Mouse (Mus musculus): Measurements from ENCODE around the gene Atp5d. TPM values are rescaled to one million over a fixed set of nuclear protein-coding genes. Genes with fewer than 3 reads are reported as not detected.

Atp5d gene
- polyA plus RNA-seq, 1 experiment from 2014 or later = 861 TPM

DNA sequence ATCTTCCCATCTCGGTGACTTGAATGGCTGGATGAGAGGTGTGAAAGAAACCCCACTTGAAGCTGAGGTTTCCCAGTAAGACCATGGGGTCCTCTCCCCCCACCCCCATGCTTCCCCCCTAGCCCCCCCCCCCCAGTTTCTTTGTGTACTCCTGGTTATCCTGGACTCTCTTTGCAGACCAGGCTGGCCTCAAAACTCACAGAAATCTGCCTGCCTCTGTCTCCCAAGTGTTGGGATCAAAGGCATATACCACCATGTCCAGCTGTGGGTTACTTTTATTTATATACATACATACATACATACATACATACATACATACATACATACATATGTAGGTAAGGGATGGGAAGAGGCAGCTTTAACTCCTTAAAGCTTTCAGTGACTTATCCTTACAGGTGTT lies 30.6 kb downstream of the Atp5d start:
- Histone ChIP-seq H3K27ac (ENCODE audit: poor library complexity, severe bottlenecking) (peak overlapping the region; percentile 100), H3K4me3 (peak overlapping the region; percentile 97), H3K9me3 (replicated peaks) (no peaks in the 10 kb centered on the region), H3K36me3 (peaks cover 28% of the 10 kb centered on the region), H3K27me3 (replicated peaks) (no peaks in the 10 kb centered on the region), H3K9ac (peak overlapping the region; percentile 99), H3K4me2 (peak overlapping the region; percentile 75), H3K4me1 (replicated peaks) (peaks cover 63% of the 10 kb centered on the region)
- no peak for ATAC-seq (ENCODE audit: insufficient number of reproducible peaks, low FRiP score)
- WGBS = 67% methylated on average over 1 of the region's 1 CpGs

DNA sequence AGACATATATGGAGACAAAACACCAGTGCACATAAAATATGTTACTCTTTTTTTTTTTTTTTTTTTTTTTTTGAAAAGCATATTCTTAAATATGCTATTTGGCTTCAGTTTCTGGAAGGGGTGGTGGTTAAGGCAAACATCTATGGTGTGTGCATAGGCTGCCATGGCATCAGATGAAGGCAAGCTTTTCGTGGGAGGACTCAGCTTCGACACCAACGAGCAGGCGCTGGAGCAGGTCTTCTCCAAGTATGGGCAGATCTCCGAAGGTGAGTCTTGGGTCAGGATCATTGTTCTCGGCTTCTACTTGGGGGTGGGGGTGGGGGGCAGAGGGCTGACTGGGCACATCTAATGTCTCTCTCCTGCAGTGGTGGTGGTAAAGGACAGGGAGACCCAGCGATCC lies 31.2 kb downstream of the Atp5d start:
- 91% methylated on average over 7 of the region's 7 CpGs for WGBS
- no peaks in the 10 kb centered on the region for H3K9me3 ChIP-seq (replicated peaks)
- no peak overlapping the region for H3K4me2 ChIP-seq
- H3K9ac ChIP-seq = no peak overlapping the region
- peak overlapping the region; percentile 21; the same call in 1 of the 2 replicates for H3K27ac ChIP-seq (ENCODE audit: poor library complexity, severe bottlenecking)
- H3K36me3 ChIP-seq = peaks cover 28% of the 10 kb centered on the region
- H3K27me3 ChIP-seq (replicated peaks) = no peaks in the 10 kb centered on the region
- no peak for ATAC-seq (ENCODE audit: insufficient number of reproducible peaks, low FRiP score)
- H3K4me3 ChIP-seq = no peak overlapping the region
- peaks cover 57% of the 10 kb centered on the region for H3K4me1 ChIP-seq (replicated peaks)

DNA sequence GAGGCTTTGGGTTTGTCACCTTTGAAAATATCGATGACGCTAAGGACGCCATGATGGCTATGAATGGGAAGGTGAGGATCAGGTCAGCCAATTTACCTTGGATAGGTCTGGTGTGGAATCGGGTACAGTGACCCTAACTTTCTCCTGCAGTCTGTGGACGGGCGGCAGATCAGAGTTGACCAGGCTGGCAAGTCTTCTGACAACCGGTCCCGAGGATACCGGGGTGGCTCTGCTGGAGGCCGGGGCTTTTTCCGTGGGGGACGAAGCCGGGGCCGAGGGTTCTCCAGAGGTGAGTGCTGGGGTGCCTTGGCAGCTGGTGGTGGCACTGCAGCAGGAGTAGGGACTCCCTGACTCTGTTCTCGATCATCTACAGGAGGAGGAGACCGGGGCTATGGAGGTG lies 31.6 kb downstream of the Atp5d start:
- peak overlapping the region; percentile 19; the same call in 1 of the 2 replicates for H3K9ac ChIP-seq
- no peak overlapping the region for H3K4me2 ChIP-seq
- ATAC-seq (ENCODE audit: insufficient number of reproducible peaks, low FRiP score) = no peak
- H3K27ac ChIP-seq (ENCODE audit: poor library complexity, severe bottlenecking) = peak overlapping the region; percentile 21; the same call in 1 of the 2 replicates
- H3K4me1 ChIP-seq (replicated peaks) = peaks cover 59% of the 10 kb centered on the region
- H3K9me3 ChIP-seq (replicated peaks) = no peaks in the 10 kb centered on the region
- H3K4me3 ChIP-seq = no peak overlapping the region
- H3K36me3 ChIP-seq = peaks cover 28% of the 10 kb centered on the region
- WGBS = 97% methylated on average over 16 of the region's 16 CpGs
- no peaks in the 10 kb centered on the region for H3K27me3 ChIP-seq (replicated peaks)

DNA sequence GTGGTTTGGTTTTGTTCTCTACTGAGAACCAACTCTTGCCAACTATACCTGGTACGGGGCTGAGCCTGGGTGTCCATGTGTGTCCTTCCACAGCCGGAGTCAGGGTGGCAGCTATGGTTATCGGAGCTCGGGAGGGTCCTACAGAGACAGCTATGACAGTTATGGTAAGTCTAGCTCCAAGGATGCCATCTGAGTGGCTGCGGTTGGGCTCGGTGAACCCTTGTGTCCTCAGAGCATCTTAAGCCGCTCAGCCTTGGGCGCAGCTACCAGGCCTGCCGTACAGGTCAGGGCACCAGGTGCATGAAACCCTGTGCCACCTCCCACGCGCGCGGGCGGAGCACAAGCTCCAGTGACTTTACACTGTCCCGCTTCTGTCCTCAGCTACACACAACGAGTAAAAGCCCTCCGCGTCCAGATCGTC lies 32.2 kb downstream of the Atp5d start:
- H3K27ac ChIP-seq (ENCODE audit: poor library complexity, severe bottlenecking) = no peak overlapping the region
- H3K9me3 ChIP-seq (replicated peaks) = no peaks in the 10 kb centered on the region
- H3K9ac ChIP-seq = peak overlapping the region; percentile 19; the same call in 1 of the 2 replicates
- H3K4me3 ChIP-seq = no peak overlapping the region
- peaks cover 28% of the 10 kb centered on the region for H3K36me3 ChIP-seq
- 95% methylated on average over 19 of the region's 19 CpGs for WGBS
- H3K27me3 ChIP-seq (replicated peaks) = no peaks in the 10 kb centered on the region
- H3K4me2 ChIP-seq = no peak overlapping the region
- no peak for ATAC-seq (ENCODE audit: insufficient number of reproducible peaks, low FRiP score)
- H3K4me1 ChIP-seq (replicated peaks) = peaks cover 56% of the 10 kb centered on the region

DNA sequence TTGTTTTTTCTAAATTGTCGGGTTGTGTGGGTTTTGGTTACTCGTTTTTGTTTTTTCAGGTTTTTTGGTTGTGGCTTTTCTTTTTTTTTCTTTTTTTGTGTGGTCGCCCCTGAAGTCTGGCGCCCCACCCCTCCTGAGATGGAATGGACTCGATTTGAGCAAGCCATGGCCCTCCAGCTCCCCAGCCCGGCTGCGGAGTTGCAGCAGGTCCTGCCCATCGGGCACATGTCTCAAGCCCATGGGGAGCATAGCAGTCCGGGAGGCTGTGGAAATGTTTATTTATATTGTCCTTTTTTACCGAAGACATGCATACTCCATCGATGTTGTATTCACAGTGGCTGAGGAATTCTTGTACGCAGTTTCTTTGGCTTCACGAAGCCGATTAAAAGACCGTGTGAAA lies 32.8 kb downstream of the Atp5d start:
- Histone ChIP-seq H3K27me3 (replicated peaks) (no peaks in the 10 kb centered on the region), H3K4me1 (replicated peaks) (peaks cover 52% of the 10 kb centered on the region), H3K4me2 (no peak overlapping the region), H3K27ac (ENCODE audit: poor library complexity, severe bottlenecking) (no peak overlapping the region), H3K36me3 (peaks cover 28% of the 10 kb centered on the region), H3K9ac (no peak overlapping the region), H3K4me3 (no peak overlapping the region), H3K9me3 (replicated peaks) (no peaks in the 10 kb centered on the region)
- 89% methylated on average over 15 of the region's 15 CpGs for WGBS
- no peak for ATAC-seq (ENCODE audit: insufficient number of reproducible peaks, low FRiP score)

DNA sequence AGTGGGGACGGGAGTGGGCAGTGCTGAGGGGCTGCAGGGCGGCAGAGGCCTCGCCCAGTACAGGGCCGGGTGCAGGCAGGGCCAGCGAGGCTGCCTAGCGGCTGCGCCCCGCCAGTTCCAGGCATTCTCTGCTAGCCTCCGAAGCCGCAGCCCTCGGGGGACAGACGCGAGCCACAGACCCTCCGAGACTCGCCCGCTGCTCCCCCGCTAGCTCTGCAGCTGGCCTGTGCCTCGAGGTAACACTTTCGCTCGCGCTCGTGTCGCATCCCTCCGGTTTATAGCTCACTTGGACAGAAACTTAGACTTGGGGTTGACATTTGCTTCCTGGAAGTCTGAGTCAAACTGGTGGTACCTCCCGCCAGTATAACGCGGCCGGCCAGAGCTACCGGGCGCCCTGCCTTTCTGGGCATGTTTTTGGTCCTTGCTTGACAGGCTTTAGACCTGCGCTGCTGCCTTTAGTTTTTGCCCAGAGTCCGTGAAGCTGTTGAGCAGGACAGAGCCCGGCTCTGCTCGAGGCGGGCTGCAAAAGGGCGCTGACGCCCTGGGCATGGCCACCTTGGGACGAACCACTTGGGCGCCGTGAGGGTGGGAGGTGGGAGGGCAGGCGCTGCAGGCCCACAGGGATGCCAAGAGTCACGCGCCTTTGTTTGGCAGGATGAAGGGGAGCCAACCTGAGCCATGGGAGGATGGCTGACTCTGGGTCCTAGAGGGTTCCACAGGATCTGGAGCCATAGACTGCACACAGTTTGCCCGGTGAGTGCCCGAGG lies 33.5 kb downstream of the Atp5d start:
- H3K9ac ChIP-seq = peak overlapping the region; percentile 58
- peaks cover 28% of the 10 kb centered on the region for H3K36me3 ChIP-seq
- no peak for ATAC-seq (ENCODE audit: insufficient number of reproducible peaks, low FRiP score)
- peak overlapping the region; percentile 69 for H3K4me2 ChIP-seq
- peaks cover 45% of the 10 kb centered on the region for H3K4me1 ChIP-seq (replicated peaks)
- peak overlapping the region; percentile 57; the same call in 1 of the 2 replicates for H3K4me3 ChIP-seq
- peak overlapping the region; percentile 80 for H3K27ac ChIP-seq (ENCODE audit: poor library complexity, severe bottlenecking)
- no peaks in the 10 kb centered on the region for H3K9me3 ChIP-seq (replicated peaks)
- H3K27me3 ChIP-seq (replicated peaks) = no peaks in the 10 kb centered on the region
- WGBS = 85% methylated on average over 45 of the region's 45 CpGs

DNA sequence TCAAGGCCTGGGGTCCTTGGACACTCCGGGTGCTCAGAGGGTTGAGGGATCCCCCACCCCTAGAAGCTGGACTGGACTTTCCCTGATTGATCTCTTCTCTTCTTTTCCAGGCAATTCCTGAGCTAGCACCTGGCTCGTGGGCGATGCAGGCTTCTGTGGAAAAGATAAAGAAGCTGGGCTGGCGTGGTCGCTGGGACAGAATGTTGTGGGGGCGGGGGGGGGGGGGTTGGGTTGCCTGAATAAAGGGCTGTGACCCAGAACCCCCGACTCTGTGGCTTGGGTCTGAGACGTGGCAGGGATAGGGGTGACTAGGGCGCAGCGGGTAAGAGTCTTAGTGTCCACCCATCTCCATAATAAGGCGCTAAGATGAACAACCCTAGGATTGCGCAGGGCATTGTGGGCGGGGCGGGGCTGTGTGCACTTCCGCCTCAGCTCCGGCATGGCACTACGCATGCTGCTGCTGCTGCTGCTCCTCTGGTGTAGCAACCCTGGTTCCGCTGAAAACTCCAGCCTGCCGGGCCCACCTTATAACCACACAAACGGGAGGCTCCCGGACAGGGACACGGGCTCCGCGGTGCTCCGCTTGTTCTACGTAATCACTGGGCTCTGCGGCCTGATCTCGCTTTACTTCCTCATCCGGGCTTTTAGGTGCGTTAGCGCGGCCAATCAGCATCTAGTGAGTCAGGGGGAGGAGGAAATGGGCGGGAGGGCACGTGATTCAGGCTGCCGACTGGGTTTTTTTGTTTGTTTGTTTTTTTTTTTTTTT lies 34.3 kb downstream of the Atp5d start, which contains the start of gene 1600002K03Rik:
TSS of gene 1600002K03Rik (plus strand) at position 418 of the 766 bp plus-strand sequence.
- Histone ChIP-seq H3K4me2 (peak within 1 kb of the TSS; percentile 69), H3K9me3 (replicated peaks) (no peaks in the 10 kb centered on the region), H3K4me1 (replicated peaks) (peaks cover 47% of the 10 kb centered on the region), H3K27ac (ENCODE audit: poor library complexity, severe bottlenecking) (peak within 1 kb of the TSS; percentile 80), H3K9ac (peak within 1 kb of the TSS; percentile 58), H3K4me3 (peak within 1 kb of the TSS; percentile 57), H3K36me3 (peaks cover 28% of the 10 kb centered on the region), H3K27me3 (replicated peaks) (no peaks in the 10 kb centered on the region)
- ATAC-seq (ENCODE audit: insufficient number of reproducible peaks, low FRiP score) = peak; percentile 82
- WGBS = 4% methylated on average over 35 of the region's 35 CpGs

DNA sequence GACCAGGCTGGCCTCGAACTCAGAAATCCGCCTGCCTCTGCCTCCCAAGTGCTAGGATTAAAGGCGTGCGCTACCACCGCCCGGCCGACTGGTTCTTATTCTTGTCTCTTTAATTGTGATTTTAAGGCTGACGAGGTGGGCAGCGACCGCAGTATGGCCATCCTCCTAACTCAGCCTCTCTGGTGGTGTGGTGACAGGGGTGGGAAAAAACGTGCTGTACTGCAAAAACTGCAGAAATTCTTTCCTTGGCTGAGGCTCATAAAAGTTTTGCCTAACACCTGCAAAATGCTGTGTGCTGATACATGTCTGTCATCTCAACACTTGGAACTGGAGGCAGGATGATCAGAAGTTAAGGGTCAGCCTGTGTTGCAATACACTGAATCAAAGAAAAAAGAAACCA lies 34.9 kb downstream of the Atp5d start:
- peak overlapping the region; percentile 58 for H3K9ac ChIP-seq
- peaks cover 54% of the 10 kb centered on the region for H3K4me1 ChIP-seq (replicated peaks)
- peak overlapping the region; percentile 60 for H3K27ac ChIP-seq (ENCODE audit: poor library complexity, severe bottlenecking)
- no peak for ATAC-seq (ENCODE audit: insufficient number of reproducible peaks, low FRiP score)
- peak overlapping the region; percentile 57 for H3K4me3 ChIP-seq
- WGBS = 6% methylated on average over 11 of the region's 11 CpGs
- H3K4me2 ChIP-seq = peak overlapping the region; percentile 69
- peaks cover 28% of the 10 kb centered on the region for H3K36me3 ChIP-seq
- H3K27me3 ChIP-seq (replicated peaks) = no peaks in the 10 kb centered on the region
- no peaks in the 10 kb centered on the region for H3K9me3 ChIP-seq (replicated peaks)

DNA sequence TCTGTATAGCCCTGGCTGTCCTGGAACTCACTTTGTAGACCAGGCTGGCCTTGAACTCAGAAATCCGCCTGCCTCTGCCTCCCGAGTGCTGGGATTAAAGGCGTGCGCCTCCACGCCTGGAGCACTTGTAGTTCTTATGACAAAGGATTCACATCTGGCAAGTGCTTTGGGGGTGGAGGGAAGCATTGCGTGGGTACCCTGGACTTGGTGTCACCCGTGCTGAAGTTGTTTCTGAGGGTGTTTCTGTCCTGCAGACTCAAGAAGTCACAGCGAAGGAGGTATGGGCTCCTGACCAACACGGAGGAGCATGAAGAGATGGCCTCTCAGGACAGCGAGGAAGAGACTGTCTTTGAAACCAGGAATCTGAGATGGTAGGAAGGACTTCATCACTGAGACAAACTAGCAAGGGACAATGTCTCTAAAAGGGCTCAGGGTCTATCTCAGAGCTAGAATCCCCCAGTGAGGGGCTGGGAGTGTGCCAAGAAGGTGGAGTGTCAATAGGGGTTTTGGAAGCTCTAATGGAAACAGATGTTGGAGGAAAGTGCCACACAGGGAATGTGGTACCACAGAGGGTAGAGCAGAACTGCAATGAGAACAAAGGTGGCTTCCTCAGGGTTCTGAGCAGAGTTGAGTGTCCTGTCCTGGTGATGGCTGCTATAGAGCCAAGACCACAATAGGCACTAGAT lies 35.7 kb downstream of the Atp5d start:
- Histone ChIP-seq H3K9ac (no peak overlapping the region), H3K4me1 (replicated peaks) (peaks cover 52% of the 10 kb centered on the region), H3K9me3 (replicated peaks) (no peaks in the 10 kb centered on the region), H3K36me3 (peaks cover 28% of the 10 kb centered on the region), H3K27me3 (replicated peaks) (no peaks in the 10 kb centered on the region), H3K27ac (ENCODE audit: poor library complexity, severe bottlenecking) (no peak overlapping the region), H3K4me3 (no peak overlapping the region), H3K4me2 (no peak overlapping the region)
- WGBS = 80% methylated on average over 10 of the region's 10 CpGs
- no peak for ATAC-seq (ENCODE audit: insufficient number of reproducible peaks, low FRiP score)

DNA sequence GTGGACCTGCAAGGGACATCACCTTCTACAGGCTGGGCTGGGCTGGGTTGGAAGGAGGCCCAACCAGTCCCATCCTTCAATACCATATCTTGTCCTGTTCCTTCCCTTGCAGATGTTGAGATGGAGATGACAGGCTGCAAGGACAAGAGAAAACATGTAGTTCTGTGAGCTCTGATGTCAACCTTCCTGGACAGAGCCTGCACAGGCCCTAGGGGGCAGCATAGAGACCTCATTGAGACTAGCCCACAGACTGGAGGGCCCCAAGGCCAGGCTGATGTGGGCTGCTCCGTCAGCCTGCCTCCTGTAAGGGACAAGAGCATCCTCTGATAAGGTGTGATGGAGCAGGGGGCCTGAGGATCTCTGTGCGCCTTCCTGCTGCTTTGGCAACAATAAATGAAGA lies 36.3 kb downstream of the Atp5d start:
- ATAC-seq (ENCODE audit: insufficient number of reproducible peaks, low FRiP score) = no peak

More for the DNA sequence above, 36.3 kb downstream of the Atp5d start:
- Histone ChIP-seq H3K9me3 (replicated peaks) (no peaks in the 10 kb centered on the region), H3K4me2 (no peak overlapping the region), H3K27me3 (replicated peaks) (no peaks in the 10 kb centered on the region), H3K9ac (no peak overlapping the region), H3K4me3 (no peak overlapping the region), H3K27ac (ENCODE audit: poor library complexity, severe bottlenecking) (no peak overlapping the region), H3K36me3 (peaks cover 27% of the 10 kb centered on the region), H3K4me1 (replicated peaks) (peaks cover 51% of the 10 kb centered on the region)
- 37% methylated on average over 2 of the region's 2 CpGs for WGBS
